Mouse (Mus musculus) left cerebral cortex, postnatal 10 days (tissue): ENCODE data around the gene Stn1. TPM values are rescaled to one million over a fixed set of nuclear protein-coding genes. Genes with fewer than 3 reads are reported as not detected.
A peak's percentile ranks its signal among the peaks of the same experiment; 100 is the strongest.
"Not testable (repeated sequence)": the region's sequence is repeated elsewhere in the genome, so short reads cannot be mapped to it uniquely, and the experiment has no call there.

Experiments
- DNase-seq, 2 experiments: peaks; one replicate each; pipeline ENCODE4 v3.0.0; 2021 to 2022; ENCODE audit warnings: low spot score in 2 of 2, mixed read lengths in 1 of 2; ENCODE audit errors: extremely low spot score in 1 of 2
- intact Hi-C: fragments of 180-260 bp; cut with DNase I; formaldehyde crosslinking; loops from one replicate; pipeline ENCODE4 v1.15.1; 2025
- total RNA-seq, 2 experiments: library from RNA; stranded (reverse); gene quantifications; 2 replicates each; pipeline ENCODE4 v1.2.3; 2021

Gene Stn1
- 10 to 100 TPM; 33.9 to 39.4 TPM for total RNA-seq

- no peak for DNase-seq
Measured at GRCm38 (mm10) chr19:47537300-47537792, at the start of gene Stn1. Stn1 (minus strand) TSS chr19:47537507.

GRCm38 (mm10) chr19:47587009-47587408 lies 49.7 kb upstream of the Stn1 start:
- intact Hi-C loops, result no loop called here
- DNase-seq, result no peak

More at GRCm38 (mm10) chr19:47537300-47537792, at the start of gene Stn1:
- intact Hi-C loops, result no loop called here

DNA sequence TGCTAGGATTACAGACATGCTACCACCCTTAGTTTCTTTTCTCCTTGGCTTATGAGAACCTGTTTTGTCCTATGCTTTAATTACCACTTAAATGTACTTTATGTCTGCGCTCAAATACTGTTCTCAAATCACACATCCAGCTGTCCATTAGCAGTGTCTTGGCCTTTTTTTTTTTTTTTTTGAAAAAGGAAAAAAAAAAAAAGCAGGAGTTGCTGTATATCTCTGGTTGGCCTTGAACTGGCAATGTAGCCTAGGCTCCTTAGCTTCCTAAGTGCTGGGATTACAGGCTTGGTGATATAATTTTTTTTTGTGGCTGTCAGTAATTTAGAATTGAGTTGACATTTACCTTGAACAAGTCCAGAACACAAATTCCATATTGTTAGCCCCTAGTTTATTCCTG lies 48.5 kb upstream of the Stn1 start:
- intact Hi-C loops, result no loop called here
- DNase-seq, result no peak

- DNase-seq, result peak in 1 of 2 experiments; percentile 35
- intact Hi-C loops, result loop anchor here (5.0 kb wide), 1 partner anchor 37 kb away; no protein-coding TSS in a partner anchor
Measured at GRCm38 (mm10) chr19:47579788-47580631, 42.7 kb upstream of the Stn1 start.

DNA sequence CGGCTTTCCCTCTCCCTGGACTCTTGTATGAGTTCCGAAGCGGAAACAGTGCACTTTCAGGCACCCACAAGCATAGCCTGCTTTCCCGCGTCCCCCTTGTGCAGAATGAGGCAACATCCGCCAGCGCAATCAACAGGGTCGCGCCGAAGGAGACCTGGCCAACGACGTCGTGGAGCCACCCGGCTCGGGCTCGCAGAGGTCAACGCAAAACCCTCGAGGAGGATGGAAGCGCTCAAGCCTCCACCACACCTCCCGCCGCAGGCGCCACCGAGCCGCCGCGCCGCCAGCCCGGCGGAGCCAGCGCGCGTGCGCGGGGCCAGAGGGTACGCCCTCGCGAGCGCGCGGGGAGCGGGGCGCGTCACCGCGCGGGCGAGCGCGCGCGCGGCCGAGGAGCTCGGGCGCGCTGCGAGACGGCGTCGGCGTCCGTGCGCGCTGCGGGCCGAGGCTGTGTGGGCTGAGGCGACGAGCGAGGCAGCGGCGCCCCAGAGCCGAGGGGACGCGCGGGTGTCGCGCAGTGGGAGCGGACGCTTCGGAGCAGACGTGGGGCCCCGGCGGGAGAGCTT lies 42.0 kb upstream of the Stn1 start, which contains the start of gene Slk:
TSS of gene Slk (plus strand) at position 454 of the 563 bp plus-strand sequence.
- DNase-seq, result peak; percentile 50 to 89
- intact Hi-C loops, result no loop called here

- intact Hi-C loops, result no loop called here
- no peak for DNase-seq
Measured at GRCm38 (mm10) chr19:47578581-47579224, 41.4 kb upstream of the Stn1 start.

- intact Hi-C loops, result no loop called here
- DNase-seq, result no peak
Measured at GRCm38 (mm10) chr19:47573718-47574117, 36.4 kb upstream of the Stn1 start.

- intact Hi-C loops, DNase-seq: not testable (repeated sequence)
Measured at GRCm38 (mm10) chr19:47571981-47572380, 34.7 kb upstream of the Stn1 start.

DNA sequence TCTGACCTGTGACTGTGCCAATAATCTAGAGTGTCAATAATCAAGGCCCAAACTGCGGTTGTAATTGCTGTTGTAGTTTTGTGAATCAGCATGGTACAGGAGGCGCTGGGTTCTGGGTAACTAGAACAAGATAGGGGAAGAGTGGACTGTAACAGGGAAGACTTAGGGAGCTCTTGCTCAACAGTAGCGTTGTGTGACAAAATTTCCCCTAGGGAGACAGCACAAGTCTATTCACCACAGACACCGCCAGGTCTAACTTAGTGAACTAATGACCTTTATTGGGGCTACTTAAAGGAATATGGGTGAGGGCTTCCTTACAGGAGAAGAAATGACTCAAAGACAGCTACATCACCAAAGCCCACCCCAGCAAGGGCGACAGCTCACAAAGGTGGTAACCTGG lies 32.7 kb upstream of the Stn1 start:
- intact Hi-C loops, result no loop called here
- DNase-seq, result no peak

DNA sequence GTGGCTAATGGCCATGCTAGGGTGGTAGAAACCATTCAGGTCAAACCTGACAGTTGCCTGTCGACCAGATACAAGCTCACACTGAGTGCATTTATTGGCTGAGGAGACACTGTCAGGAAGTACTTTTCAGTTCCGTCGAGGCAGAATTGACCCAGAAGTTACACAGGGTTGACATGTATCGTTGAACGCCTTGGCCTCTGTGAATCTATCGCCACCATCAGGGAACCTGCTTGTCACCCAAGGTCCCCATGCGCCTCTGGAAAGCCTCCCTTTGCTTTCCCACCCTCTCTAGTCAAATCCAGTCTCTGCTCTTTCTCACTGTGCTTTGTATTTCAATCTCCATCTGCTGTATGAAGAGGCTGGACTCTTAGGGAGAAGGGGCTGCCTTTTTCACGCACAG lies 28.7 kb upstream of the Stn1 start:
- intact Hi-C loops, result no loop called here

DNA sequence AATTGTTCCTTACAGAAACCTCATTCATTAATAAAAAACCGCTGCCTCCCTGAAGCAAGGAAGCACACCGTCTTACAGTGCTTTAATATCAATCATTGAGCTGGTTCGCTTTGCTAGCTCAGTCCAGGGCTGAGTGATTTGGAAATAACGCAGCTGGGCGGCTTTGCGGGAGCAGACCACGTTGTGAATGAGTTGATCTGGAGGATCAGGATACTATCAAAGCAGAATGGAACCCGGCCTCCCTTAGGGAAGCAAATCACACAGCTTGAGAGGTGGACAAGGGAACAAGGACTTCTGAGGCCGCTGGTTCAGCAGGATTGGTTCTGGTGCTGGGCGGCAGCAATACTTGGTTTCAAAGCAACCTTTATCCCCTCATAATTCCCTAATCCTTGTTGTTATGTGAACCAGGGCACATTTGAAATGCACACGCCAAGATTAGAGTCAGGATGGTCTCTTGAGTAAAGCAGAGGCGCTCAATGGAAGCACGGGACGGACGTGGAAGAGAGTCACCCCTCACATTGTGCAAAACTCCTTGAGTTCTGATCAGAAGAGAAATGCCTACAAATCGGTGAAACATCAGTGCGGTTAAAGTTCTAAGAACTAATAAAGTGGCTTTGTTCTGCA lies 27.8 kb upstream of the Stn1 start:
- DNase-seq, result no peak
- intact Hi-C loops, result no loop called here

More for the DNA sequence above, 28.7 kb upstream of the Stn1 start:
- DNase-seq, result no peak

- intact Hi-C loops, result no loop called here
- no peak for DNase-seq
Measured at GRCm38 (mm10) chr19:47563715-47564114, 26.4 kb upstream of the Stn1 start.

- intact Hi-C loops, result no loop called here
- no peak for DNase-seq
Measured at GRCm38 (mm10) chr19:47561996-47562441, 24.7 kb upstream of the Stn1 start.

- intact Hi-C loops, result no loop called here
- no peak for DNase-seq
Measured at GRCm38 (mm10) chr19:47560544-47561161, 23.3 kb upstream of the Stn1 start.

DNA sequence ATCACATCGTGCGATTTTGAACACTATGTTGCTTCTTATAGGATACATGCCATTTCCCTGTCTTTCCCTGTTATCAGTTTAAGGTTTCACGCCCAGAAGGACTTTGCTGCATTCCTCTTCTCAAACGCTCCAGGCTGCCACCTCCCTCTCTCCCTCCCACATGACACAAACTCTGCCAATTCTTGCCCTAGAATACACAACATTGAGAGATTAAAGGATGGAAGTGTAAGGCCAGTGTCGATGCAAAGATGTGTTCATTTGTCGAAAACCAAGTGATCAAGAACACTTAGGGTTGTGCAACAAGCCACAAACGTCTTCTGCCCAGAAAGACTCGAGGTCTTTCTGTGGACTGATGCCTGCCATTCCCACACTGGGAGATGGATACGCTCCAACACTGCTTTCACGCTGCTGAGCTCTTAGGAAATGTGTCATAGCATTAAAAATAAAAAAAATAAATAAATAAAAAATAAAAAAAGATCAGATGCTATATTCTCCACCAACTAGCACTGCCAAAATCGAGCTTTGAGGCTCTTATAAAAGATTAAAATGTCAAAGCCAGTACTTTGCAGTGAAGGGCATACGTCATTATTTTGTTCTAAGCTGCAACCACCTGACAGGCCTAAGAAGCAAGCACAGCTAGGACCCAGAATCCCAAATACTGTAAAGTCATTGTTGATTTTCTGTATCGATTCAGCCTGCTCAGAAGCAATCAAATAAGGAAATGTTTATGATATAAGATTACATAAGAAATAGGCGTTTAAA lies 22.6 kb upstream of the Stn1 start:
- intact Hi-C loops, result no loop called here

GRCm38 (mm10) chr19:47559145-47559544 lies 21.8 kb upstream of the Stn1 start:
- intact Hi-C loops, result no loop called here
- no peak for DNase-seq

More for the DNA sequence above, 22.6 kb upstream of the Stn1 start:
- no peak for DNase-seq

- no peak for DNase-seq
- intact Hi-C loops, result no loop called here
Measured at GRCm38 (mm10) chr19:47549584-47549983, 12.3 kb upstream of the Stn1 start.

DNA sequence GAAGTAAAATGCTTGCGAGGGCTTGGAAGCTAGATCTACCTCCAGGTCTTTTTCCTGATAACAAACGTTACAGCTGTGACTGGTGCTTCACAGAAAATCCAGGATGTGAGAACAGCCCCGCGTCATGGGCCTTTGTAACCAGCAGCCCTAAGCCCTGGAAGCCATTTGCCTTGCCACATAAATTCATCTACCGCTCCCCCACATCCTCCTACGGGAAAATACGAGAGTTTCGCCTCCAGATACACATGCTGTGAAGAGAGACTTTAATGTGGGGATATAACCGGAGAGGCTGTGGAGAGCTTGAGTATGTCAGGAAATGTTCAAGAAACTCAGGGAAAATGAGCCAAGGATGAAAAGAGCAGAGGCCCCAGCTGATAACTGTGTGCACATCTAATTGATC lies 11.9 kb upstream of the Stn1 start:
- no peak for DNase-seq
- intact Hi-C loops, result no loop called here
